Mouse (Mus musculus): ENCODE data around the gene Cacna1c. TPM values are rescaled to one million over a fixed set of nuclear protein-coding genes. Genes with fewer than 3 reads are reported as not detected.

The Cacna1c gene
- polyA plus RNA-seq, 1 experiment from 2014 or later, result 7.1 TPM

DNA sequence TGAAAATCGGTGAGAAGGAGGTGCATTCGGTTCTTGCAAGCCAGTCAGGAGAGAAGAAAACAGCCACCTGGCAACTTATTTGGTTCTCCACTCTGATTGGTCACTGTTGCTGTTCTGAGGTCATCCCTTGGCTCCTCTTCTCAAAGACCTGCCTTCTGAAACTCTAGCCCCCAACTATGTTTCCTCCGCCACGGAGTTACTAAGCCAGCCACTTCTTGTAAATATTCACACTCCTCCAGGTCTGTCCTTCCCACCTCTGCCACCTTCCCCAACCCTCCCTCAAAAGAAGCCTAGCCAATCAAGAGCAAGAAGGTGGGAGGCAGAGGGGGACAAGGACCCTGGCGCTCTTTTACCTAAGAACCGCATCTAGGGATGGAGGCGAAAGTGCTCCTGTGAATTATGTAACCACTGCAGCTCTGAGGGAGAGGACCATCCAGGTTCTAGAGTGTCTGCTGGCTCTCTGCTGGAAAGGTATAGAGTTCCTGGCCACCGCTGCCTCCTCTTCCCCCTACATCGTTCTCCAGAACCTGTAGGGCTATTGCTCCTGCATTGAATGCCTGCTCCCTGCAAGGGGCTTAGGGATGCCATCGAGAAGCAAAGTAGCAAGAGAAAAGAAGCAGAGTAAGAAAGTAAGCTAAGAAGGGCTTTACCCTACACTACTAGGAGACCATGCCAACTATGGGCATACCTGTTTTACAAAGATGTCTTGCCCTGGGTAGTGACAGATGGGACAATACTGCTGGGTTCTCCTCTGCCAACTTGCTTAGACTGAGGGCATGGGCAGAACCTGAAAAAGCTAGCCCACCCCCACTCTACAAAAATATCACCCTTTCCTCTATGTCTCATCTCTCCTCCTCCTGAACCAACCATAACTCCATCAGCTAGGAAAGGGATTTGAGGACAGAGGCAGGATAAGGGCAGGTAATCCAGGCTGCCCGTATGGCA, 90.3 kb downstream of the Cacna1c start:
- no peaks in the 10 kb centered on the region for H3K9me3 ChIP-seq (ENCODE audit: control insufficient read depth, low read length)
- peak overlapping the region; percentile 86 for H3K4me2 ChIP-seq (ENCODE audit: low read length)
- ATAC-seq (ENCODE audit: low FRiP score, low TSS enrichment) (no peak), DNase-seq (no peak)
- peak overlapping the region; percentile 87; the same call in 1 of the 2 replicates for H3K9ac ChIP-seq (replicated peaks; ENCODE audit: low read length)
- WGBS, result 16% methylated on average over 11 of the region's 11 CpGs
- H3K27me3 ChIP-seq (ENCODE audit: control insufficient read depth, insufficient read depth, low read length), result peaks cover 13% of the 10 kb centered on the region; the same call in 1 of the 2 replicates
- H3K27ac ChIP-seq (replicated peaks; ENCODE audit: low read depth, low read length), result no peak overlapping the region
- peaks cover 18% of the 10 kb centered on the region for H3K4me1 ChIP-seq (ENCODE audit: control insufficient read depth, insufficient read depth, low read length)
- peak overlapping the region; percentile 68 for H3K4me3 ChIP-seq (replicated peaks; ENCODE audit: low read depth, low read length)
- H3K36me3 ChIP-seq (ENCODE audit: control insufficient read depth, insufficient read depth, low read length), result no peaks in the 10 kb centered on the region

DNA sequence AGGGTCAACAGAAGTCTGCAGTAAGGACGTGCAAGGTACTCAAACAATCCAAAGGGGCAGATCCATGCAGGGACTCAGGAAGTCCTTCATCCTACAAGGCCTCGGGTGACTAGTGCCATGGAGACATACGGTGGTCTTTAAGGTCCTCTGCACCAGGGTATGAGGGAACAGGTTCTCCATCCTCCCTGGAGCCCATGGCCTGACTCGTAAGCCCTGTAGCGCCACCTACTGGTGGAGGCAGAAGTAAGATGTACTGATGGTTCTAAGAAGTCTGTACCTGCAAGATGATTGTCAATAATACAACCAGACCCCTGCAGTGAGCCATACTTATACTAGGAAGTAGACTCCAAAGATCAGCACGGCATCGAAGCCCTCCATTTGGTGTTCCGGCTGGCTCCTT, 92.0 kb downstream of the Cacna1c start:
- 42% methylated on average over 8 of the region's 8 CpGs for WGBS
- no peak overlapping the region for H3K4me3 ChIP-seq (replicated peaks; ENCODE audit: low read depth, low read length)
- H3K4me1 ChIP-seq (ENCODE audit: control insufficient read depth, insufficient read depth, low read length), result peaks cover 16% of the 10 kb centered on the region
- no peak overlapping the region for H3K9ac ChIP-seq (replicated peaks; ENCODE audit: low read length)
- DNase-seq (peak; percentile 89), ATAC-seq (ENCODE audit: low FRiP score, low TSS enrichment) (no peak)
- H3K27ac ChIP-seq (replicated peaks; ENCODE audit: low read depth, low read length), result no peak overlapping the region
- H3K9me3 ChIP-seq (ENCODE audit: control insufficient read depth, low read length), result no peaks in the 10 kb centered on the region
- H3K36me3 ChIP-seq (ENCODE audit: control insufficient read depth, insufficient read depth, low read length), result no peaks in the 10 kb centered on the region
- H3K4me2 ChIP-seq (ENCODE audit: low read length), result peak overlapping the region; percentile 86; the same call in 1 of the 2 replicates
- H3K27me3 ChIP-seq (ENCODE audit: control insufficient read depth, insufficient read depth, low read length), result peaks cover 13% of the 10 kb centered on the region; the same call in 1 of the 2 replicates

DNA sequence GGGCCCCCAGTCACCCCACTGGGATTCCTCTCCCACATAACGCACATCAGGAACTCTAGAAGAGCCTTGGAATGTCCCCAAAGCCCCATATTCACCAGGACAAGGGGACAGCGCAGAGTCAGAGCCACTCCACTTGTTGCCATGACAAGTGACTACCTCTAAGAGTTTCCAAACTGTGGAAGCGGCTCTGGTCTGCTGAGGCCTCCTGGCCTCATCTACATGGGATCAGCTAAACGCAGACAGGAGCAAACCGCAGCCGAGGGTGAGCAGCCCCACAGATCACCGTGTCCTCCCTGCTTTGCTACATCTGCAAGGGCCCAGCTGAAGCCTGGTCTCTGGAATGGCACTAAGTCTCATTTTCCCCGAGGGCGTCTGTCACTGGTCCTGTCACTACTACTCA, 93.3 kb downstream of the Cacna1c start:
- no peak for DNase-seq
- Histone ChIP-seq H3K9me3 (ENCODE audit: control insufficient read depth, low read length) (no peaks in the 10 kb centered on the region), H3K4me1 (ENCODE audit: control insufficient read depth, insufficient read depth, low read length) (peaks cover 15% of the 10 kb centered on the region), H3K36me3 (ENCODE audit: control insufficient read depth, insufficient read depth, low read length) (no peaks in the 10 kb centered on the region), H3K9ac (replicated peaks; ENCODE audit: low read length) (no peak overlapping the region), H3K4me2 (ENCODE audit: low read length) (no peak overlapping the region), H3K27ac (replicated peaks; ENCODE audit: low read depth, low read length) (no peak overlapping the region), H3K27me3 (ENCODE audit: control insufficient read depth, insufficient read depth, low read length) (peaks cover 13% of the 10 kb centered on the region; the same call in 1 of the 2 replicates), H3K4me3 (replicated peaks; ENCODE audit: low read depth, low read length) (no peak overlapping the region)
- 84% methylated on average over 9 of the region's 9 CpGs for WGBS
- no peak for ATAC-seq (ENCODE audit: low FRiP score, low TSS enrichment)

DNA sequence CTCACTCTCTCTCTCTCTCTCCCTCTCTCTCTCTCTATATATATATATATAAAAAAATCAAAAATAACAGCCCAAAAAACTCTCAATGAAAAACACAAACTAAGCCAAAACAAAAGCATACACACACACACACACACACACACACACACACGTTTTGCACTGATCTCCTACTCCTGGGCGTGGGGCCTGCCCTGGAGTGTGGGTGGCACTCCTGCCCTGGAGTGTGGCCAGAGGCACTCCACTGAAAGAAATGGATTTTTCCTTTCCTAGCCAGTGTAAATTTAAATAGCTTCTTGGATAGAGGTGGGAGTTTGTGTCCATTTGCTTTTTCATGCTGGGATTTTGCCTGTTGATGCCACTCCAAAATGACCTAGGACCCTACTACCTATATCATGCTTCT, 96.9 kb downstream of the Cacna1c start:
- Histone ChIP-seq H3K36me3 (ENCODE audit: control insufficient read depth, insufficient read depth, low read length) (no peaks in the 10 kb centered on the region), H3K4me2 (ENCODE audit: low read length) (no peak overlapping the region), H3K4me3 (replicated peaks; ENCODE audit: low read depth, low read length) (no peak overlapping the region), H3K9me3 (ENCODE audit: control insufficient read depth, low read length) (no peaks in the 10 kb centered on the region), H3K27ac (replicated peaks; ENCODE audit: low read depth, low read length) (no peak overlapping the region), H3K9ac (replicated peaks; ENCODE audit: low read length) (no peak overlapping the region), H3K4me1 (ENCODE audit: control insufficient read depth, insufficient read depth, low read length) (0 out of 2 replicates have a peak, but pooled peaks cover 2% of the 10 kb centered on the region), H3K27me3 (ENCODE audit: control insufficient read depth, insufficient read depth, low read length) (no peaks in the 10 kb centered on the region)
- 64% methylated on average over 2 of the region's 2 CpGs for WGBS
- no peak for ATAC-seq (ENCODE audit: low FRiP score, low TSS enrichment)
- DNase-seq, result no peak

DNA sequence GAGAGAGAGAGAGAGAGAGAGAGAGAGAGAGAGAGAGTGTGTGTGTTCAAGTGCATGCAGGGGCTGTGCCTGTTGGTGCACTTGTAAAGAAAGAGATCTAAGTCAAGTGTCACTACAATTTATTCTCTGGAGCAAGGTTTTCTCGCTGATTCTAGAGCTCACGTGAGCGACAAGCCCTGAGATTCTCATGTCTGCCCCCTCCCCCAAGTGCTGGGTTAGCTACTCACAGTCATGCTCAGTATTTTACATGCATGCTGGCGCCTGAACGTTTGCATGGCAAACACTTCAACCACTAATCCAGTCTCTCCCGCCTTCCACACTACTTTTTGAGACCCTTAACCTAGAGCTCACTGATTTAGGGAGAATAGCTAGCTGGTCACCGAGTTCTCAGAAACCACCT, 99.7 kb downstream of the Cacna1c start:
- DNase-seq (no peak), ATAC-seq (ENCODE audit: low FRiP score, low TSS enrichment) (no peak)
- H3K9me3 ChIP-seq (ENCODE audit: control insufficient read depth, low read length), result no peaks in the 10 kb centered on the region
- H3K4me2 ChIP-seq (ENCODE audit: low read length), result no peak overlapping the region
- H3K27ac ChIP-seq (replicated peaks; ENCODE audit: low read depth, low read length), result no peak overlapping the region
- H3K4me1 ChIP-seq (ENCODE audit: control insufficient read depth, insufficient read depth, low read length), result no peaks in the 10 kb centered on the region
- no peaks in the 10 kb centered on the region for H3K27me3 ChIP-seq (ENCODE audit: control insufficient read depth, insufficient read depth, low read length)
- 67% methylated on average over 7 of the region's 7 CpGs for WGBS
- H3K36me3 ChIP-seq (ENCODE audit: control insufficient read depth, insufficient read depth, low read length), result no peaks in the 10 kb centered on the region
- H3K4me3 ChIP-seq (replicated peaks; ENCODE audit: low read depth, low read length), result no peak overlapping the region
- no peak overlapping the region for H3K9ac ChIP-seq (replicated peaks; ENCODE audit: low read length)

DNA sequence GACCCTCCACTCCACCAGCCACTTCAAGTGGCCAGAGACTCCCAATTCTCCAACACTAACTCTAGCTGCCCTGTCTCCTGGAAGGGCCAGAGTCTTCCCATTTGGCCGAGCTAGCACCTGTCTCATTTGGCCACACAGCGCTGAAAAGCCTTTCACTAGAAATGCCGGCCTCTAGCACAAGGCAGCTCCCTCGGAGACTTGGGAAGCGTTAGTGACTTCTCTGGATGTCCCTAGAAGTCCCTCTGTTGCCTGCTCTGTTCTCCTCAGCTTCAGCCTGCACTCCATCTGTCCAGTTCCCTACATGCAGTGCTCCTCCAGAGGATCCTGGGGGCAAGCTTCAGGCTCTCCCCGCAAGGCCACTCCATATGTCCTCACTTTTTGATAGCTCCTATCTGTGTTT, 101.1 kb downstream of the Cacna1c start:
- WGBS, result 84% methylated on average over 6 of the region's 6 CpGs
- Histone ChIP-seq H3K36me3 (ENCODE audit: control insufficient read depth, insufficient read depth, low read length) (no peaks in the 10 kb centered on the region), H3K4me2 (ENCODE audit: low read length) (no peak overlapping the region), H3K9me3 (ENCODE audit: control insufficient read depth, low read length) (no peaks in the 10 kb centered on the region), H3K9ac (replicated peaks; ENCODE audit: low read length) (no peak overlapping the region), H3K27ac (replicated peaks; ENCODE audit: low read depth, low read length) (no peak overlapping the region), H3K4me1 (ENCODE audit: control insufficient read depth, insufficient read depth, low read length) (no peaks in the 10 kb centered on the region), H3K27me3 (ENCODE audit: control insufficient read depth, insufficient read depth, low read length) (no peaks in the 10 kb centered on the region), H3K4me3 (replicated peaks; ENCODE audit: low read depth, low read length) (no peak overlapping the region)
- DNase-seq (no peak), ATAC-seq (ENCODE audit: low FRiP score, low TSS enrichment) (no peak)

DNA sequence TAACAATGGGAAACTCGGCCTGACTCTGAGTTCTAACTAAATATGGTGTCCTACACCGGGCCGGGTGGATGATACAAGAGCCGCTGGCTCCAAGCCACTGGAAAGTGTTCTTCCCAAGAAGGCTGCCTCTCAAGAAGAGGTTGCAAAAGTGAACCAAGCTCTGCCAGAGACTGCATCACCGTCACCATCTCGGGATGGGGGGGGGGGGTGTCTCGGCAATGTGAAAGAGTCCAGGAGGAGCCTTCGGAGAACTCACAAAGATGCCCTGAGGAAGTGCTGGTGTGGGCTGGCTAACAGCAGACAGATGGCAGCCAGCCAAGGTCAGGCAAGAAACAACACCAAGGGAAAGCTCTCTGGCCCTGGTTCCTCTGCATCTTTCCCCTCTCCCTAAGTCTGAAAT, 107.0 kb downstream of the Cacna1c start:
- Histone ChIP-seq H3K27me3 (ENCODE audit: control insufficient read depth, insufficient read depth, low read length) (no peaks in the 10 kb centered on the region), H3K4me3 (replicated peaks; ENCODE audit: low read depth, low read length) (no peak overlapping the region), H3K9me3 (ENCODE audit: control insufficient read depth, low read length) (no peaks in the 10 kb centered on the region), H3K27ac (replicated peaks; ENCODE audit: low read depth, low read length) (no peak overlapping the region), H3K36me3 (ENCODE audit: control insufficient read depth, insufficient read depth, low read length) (no peaks in the 10 kb centered on the region), H3K4me2 (ENCODE audit: low read length) (no peak overlapping the region), H3K4me1 (ENCODE audit: control insufficient read depth, insufficient read depth, low read length) (no peaks in the 10 kb centered on the region), H3K9ac (replicated peaks; ENCODE audit: low read length) (no peak overlapping the region)
- DNase-seq (peak; percentile 32), ATAC-seq (ENCODE audit: low FRiP score, low TSS enrichment) (no peak)
- 76% methylated on average over 8 of the region's 8 CpGs for WGBS

DNA sequence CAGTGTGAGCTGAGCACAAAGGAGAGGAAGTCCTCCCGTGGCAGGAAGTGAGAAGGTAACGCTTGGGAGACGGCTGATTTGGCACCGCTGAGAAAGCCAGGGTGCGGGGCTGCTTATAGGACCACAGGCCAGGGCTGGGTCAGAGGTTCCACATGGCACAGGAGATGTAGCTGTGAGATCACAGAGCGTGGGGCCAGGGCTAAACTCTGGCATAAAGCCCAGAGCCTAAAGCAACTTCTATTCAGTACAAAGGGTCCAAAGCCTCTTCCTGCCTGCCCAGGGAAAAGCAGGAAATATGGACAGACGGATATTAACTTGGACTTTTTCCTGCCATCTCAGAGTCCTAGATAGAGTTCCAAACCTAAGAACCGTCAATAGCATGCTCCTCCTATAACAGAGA, 107.8 kb downstream of the Cacna1c start:
- Histone ChIP-seq H3K36me3 (ENCODE audit: control insufficient read depth, insufficient read depth, low read length) (no peaks in the 10 kb centered on the region), H3K4me1 (ENCODE audit: control insufficient read depth, insufficient read depth, low read length) (no peaks in the 10 kb centered on the region), H3K27ac (replicated peaks; ENCODE audit: low read depth, low read length) (no peak overlapping the region), H3K9ac (replicated peaks; ENCODE audit: low read length) (no peak overlapping the region), H3K4me2 (ENCODE audit: low read length) (no peak overlapping the region), H3K27me3 (ENCODE audit: control insufficient read depth, insufficient read depth, low read length) (no peaks in the 10 kb centered on the region), H3K4me3 (replicated peaks; ENCODE audit: low read depth, low read length) (no peak overlapping the region), H3K9me3 (ENCODE audit: control insufficient read depth, low read length) (no peaks in the 10 kb centered on the region)
- WGBS, result 80% methylated on average over 8 of the region's 8 CpGs
- DNase-seq (no peak), ATAC-seq (ENCODE audit: low FRiP score, low TSS enrichment) (no peak)

DNA sequence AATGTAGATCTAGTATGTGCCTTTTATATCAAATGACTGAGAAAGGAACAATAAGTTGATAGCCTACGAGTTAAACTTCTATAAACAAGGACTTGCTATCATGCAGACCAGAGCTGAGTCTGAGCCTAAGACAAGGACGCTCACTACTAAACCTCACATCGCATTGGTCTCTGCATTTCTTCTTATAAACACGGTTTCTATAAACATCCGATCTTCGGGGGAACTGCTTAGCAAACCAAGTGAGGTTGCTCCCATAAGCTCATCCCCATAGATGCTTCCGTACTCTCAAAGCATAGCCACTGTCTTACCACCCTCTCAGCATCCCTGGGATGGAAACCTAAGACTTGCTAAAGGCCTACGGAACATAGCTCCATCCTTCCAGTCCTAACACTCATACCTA, 108.3 kb downstream of the Cacna1c start:
- no peak overlapping the region for H3K9ac ChIP-seq (replicated peaks; ENCODE audit: low read length)
- no peak for DNase-seq
- H3K4me1 ChIP-seq (ENCODE audit: control insufficient read depth, insufficient read depth, low read length), result no peaks in the 10 kb centered on the region
- H3K9me3 ChIP-seq (ENCODE audit: control insufficient read depth, low read length), result no peaks in the 10 kb centered on the region
- no peak overlapping the region for H3K4me2 ChIP-seq (ENCODE audit: low read length)
- H3K36me3 ChIP-seq (ENCODE audit: control insufficient read depth, insufficient read depth, low read length), result no peaks in the 10 kb centered on the region
- no peaks in the 10 kb centered on the region for H3K27me3 ChIP-seq (ENCODE audit: control insufficient read depth, insufficient read depth, low read length)
- no peak overlapping the region for H3K4me3 ChIP-seq (replicated peaks; ENCODE audit: low read depth, low read length)
- no peak overlapping the region for H3K27ac ChIP-seq (replicated peaks; ENCODE audit: low read depth, low read length)
- no peak for ATAC-seq (ENCODE audit: low FRiP score, low TSS enrichment)
- WGBS, result 92% methylated on average over 8 of the region's 8 CpGs

Data from midbrain, embryonic 14.5 days (tissue).